Mouse (Mus musculus) thymus, adult 2 months (tissue): ENCODE data around the gene Clock.

Source experiments
- CTCF ChIP-seq: fragments of 200-500 bp; IDR thresholded peaks from 2 replicates; pipeline ENCODE4 v1.5.1; 2012; ENCODE audit warnings: mild to moderate bottlenecking, control low read depth, low read length, moderate library complexity, borderline replicate concordance; ENCODE audit not compliant: control insufficient read depth, poor library complexity, insufficient read depth; ENCODE audit errors: extremely low read depth
- POLR2A ChIP-seq: fragments of 200-500 bp; IDR thresholded peaks from 2 replicates; pipeline ENCODE4 v1.6.1; 2012; ENCODE audit warnings: mild to moderate bottlenecking, low read length, control low read depth, moderate library complexity; ENCODE audit not compliant: control insufficient read depth, poor library complexity, insufficient read depth; ENCODE audit errors: extremely low read depth

DNA sequence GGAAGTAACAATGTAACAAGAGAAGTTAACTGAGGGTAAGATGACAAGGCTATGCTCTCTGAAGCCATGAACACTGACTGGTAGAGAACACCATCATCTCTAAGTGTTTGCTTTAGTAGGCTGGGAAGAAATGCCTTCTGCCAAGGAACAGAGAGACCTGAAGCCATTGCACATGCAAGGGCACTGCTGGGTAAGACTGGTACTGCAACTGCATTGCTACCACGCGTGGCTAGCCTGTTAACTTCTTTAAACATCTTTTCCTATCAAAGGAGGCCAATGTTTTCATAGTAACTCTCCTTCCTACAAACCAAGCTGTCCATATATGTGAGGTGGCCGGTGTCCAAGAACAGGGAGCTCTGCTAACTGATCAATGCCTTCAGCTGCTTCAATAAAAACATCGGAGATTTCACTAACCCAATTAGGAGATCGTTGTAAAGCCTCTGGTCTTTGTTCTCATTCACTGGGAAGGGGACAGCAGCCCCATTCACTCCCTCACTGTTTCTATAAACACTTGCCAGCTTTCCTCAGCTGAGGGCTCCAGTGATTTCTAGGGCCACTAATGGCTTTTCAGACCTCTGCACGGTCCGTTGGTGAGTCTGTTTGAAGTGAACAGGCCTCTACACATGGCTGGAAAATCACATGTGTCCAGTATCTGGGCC, 47.5 kb upstream of the Clock start:
- TF ChIP-seq CTCF (no peak), POLR2A (no peak)
